Mouse (Mus musculus) stomach, postnatal 0 days (tissue): ENCODE data around the gene B9d1.

ENCODE experiments used
- CTCF ChIP-seq: IDR thresholded peaks from 2 replicates; pipeline ENCODE4 v1.5.1; 2016; ENCODE audit warnings: antibody characterized with exemption, low read depth, mild to moderate bottlenecking, moderate library complexity
- EP300 ChIP-seq: optimal IDR thresholded peaks from 2 replicates; pipeline ENCODE3; 2016; ENCODE audit warnings: antibody characterized with exemption

DNA sequence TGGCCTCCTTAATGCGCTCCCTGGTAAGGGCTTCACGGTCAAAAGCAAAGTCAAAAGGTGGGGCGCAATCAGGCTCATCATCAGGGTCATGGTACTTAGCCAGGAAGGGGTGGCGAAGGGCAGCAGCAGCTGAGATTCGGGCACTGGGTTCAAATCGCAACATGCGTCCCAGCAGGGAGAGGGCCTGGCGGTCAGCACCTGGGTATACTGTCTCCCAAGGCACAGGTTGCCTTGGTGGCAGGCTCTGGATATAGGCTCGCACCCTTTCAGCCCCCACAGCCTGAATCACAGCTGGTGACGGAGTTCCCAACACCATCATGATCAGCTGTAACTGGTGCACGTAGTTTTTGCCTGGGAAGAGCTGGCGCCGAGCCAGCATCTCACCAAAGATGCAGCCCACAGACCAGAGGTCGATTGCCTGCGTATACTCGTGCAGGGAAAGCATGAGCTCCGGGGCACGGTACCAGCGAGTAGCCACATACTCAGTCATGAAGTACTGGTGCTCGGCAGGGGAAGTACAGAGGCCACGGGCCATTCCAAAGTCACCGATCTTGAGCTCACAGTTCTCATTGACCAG lies 13.9 kb upstream of the B9d1 start:
- TF ChIP-seq CTCF (no peak), EP300 (no peak)
